Comparison of ENCODE assay signal across 18 mouse cellular contexts in genomic region chr13:41444230-41444629, GRCm38 (mm10). TPM values are rescaled to one million over a fixed set of nuclear protein-coding genes. Genes with fewer than 3 reads are reported as not detected.
DNase-seq lines count a peak whose midpoint lies in the region; TF ChIP-seq lines count a peak whose summit lies in the region.
"Had no signal": no experiment of that assay in that cellular context is flagged by ENCODE, and none has a peak within 500 bp of the region (broad histone marks: within the 10 kb centered on the region; RNA-seq: fewer than 3 reads in every experiment).

No protein-coding gene starts in this region.

- H3K27me3 ChIP-seq in CH12.LX (replicated peaks): no peaks in the 10 kb centered on the region
- H3K27me3 ChIP-seq: embryonic facial prominence, embryonic 12.5 days; forebrain, embryonic 13.5 days; forebrain, embryonic 15.5 days had no signal

- peaks cover 3% of the 10 kb centered on the region for H3K79me2 ChIP-seq in CH12.LX (replicated peaks; ENCODE audit: control insufficient read depth, extremely low read depth, insufficient read depth, poor library complexity, severe bottlenecking)

- dilution Hi-C loops in CH12.LX (cut with MboI; ENCODE audit: extremely low pct_ligation_motif_present, extremely low pct_unique_long_range_greater_than_20kb, low sequenced_read_pairs): no loop called here

- no peak for TF ChIP-seq CTCF in CH12.LX (conservative IDR thresholded peaks at IDR 0.05 in 1 of 2, IDR thresholded peaks at IDR 0.05 in 1 of 2; ENCODE audit: low read depth in 2 of 2, low read length in 2 of 2)

- TF ChIP-seq RAD21 in CH12.LX (IDR thresholded peaks at IDR 0.05; ENCODE audit: low read depth, low read length): no peak

- peaks cover under 1% of the 10 kb centered on the region for H3K9me3 ChIP-seq in CH12.LX (replicated peaks; ENCODE audit: low read length)
- H3K9me3 ChIP-seq: embryonic facial prominence, embryonic 10.5 days; embryonic facial prominence, embryonic 12.5 days; forebrain, embryonic 13.5 days; forebrain, embryonic 15.5 days had no signal

- H3K27ac ChIP-seq in CH12.LX (ENCODE audit: insufficient read depth, low read depth): 0 out of 2 replicates have a peak overlapping the region, but pooled peaks have one; percentile 36
- H3K27ac ChIP-seq: embryonic facial prominence, embryonic 10.5 days; embryonic facial prominence, embryonic 12.5 days; forebrain, embryonic 13.5 days; forebrain, embryonic 15.5 days had no signal

- H3K9ac ChIP-seq in CH12.LX (ENCODE audit: insufficient read depth, low read depth): no peak overlapping the region
- H3K9ac ChIP-seq: embryonic facial prominence, embryonic 12.5 days; forebrain, embryonic 13.5 days; forebrain, embryonic 15.5 days; forebrain, postnatal 0 days had no signal

- DNase-seq in lung, postnatal 36 days: peak; percentile 54
- DNase-seq in lung, postnatal 14 days: no peak
- DNase-seq in CH12.LX (ENCODE audit: extremely low read depth): no peak
- DNase-seq in layer of hippocampus, adult 9-10 months (ENCODE audit: low spot score): no peak
- no peak for DNase-seq in cerebellum, postnatal 10 days
- DNase-seq: adrenal gland, adult 2 months; adrenal gland, postnatal 10 days; adrenal gland, postnatal 25 days; cerebellum, adult 11 months; cerebellum, adult 18-20 months; cerebellum, adult 8-10 months; cerebellum, adult 9-11 months; cerebellum, postnatal 25 days; forebrain, postnatal 0 days had no signal

- H3K36me3 ChIP-seq in CH12.LX (replicated peaks in 1 of 2; ENCODE audit: control insufficient read depth in 1 of 2, insufficient read depth in 1 of 2, low read length in 1 of 2): peaks cover 15 to 73% of the 10 kb centered on the region in 2 experiments
- H3K36me3 ChIP-seq: embryonic facial prominence, embryonic 10.5 days; embryonic facial prominence, embryonic 12.5 days; forebrain, embryonic 15.5 days had no signal

- no peak overlapping the region for H3K4me3 ChIP-seq in CH12.LX (replicated peaks in 1 of 3; ENCODE audit: low read depth in 2 of 3, low read length in 2 of 3, poor library complexity in 1 of 3)
- H3K4me3 ChIP-seq: embryonic facial prominence, embryonic 10.5 days; embryonic facial prominence, embryonic 12.5 days; forebrain, embryonic 13.5 days; forebrain, embryonic 15.5 days had no signal

- in situ Hi-C loops in CH12.LX (cut with MboI; ENCODE audit: low pct_ligation_motif_present, low pct_unique_long_range_greater_than_20kb, low sequenced_read_pairs): no loop called here

- no peak overlapping the region for H3K4me2 ChIP-seq in CH12.LX (ENCODE audit: insufficient read depth, low read depth, poor library complexity, severe bottlenecking)
- H3K4me2 ChIP-seq: embryonic facial prominence, embryonic 12.5 days; forebrain, embryonic 13.5 days; forebrain, embryonic 15.5 days had no signal

- TF ChIP-seq EP300 in CH12.LX (IDR thresholded peaks at IDR 0.05; ENCODE audit: low read length): no peak

- H3K4me1 ChIP-seq in CH12.LX (ENCODE audit: control insufficient read depth in 1 of 2, insufficient read depth in 2 of 2): peaks cover 29 to 65% of the 10 kb centered on the region in 2 experiments
- H3K4me1 ChIP-seq: embryonic facial prominence, embryonic 12.5 days had no signal

- TF ChIP-seq POLR2A in CH12.LX (IDR thresholded peaks at IDR 0.05; ENCODE audit: low read depth, low read length): no peak

TF ChIP-seq in CH12.LX, 34 proteins besides CTCF, POLR2A, EP300 and RAD21:
- TF ChIP-seq MXI1 (IDR thresholded peaks at IDR 0.05; ENCODE audit: low read depth, low read length) (no peak), MAFK (IDR thresholded peaks at IDR 0.05; ENCODE audit: insufficient replicate concordance, low read length) (no peak), ZKSCAN1 (IDR thresholded peaks at IDR 0.05; ENCODE audit: borderline replicate concordance, low read depth, low read length) (no peak), ZNF384 (IDR thresholded peaks at IDR 0.05; ENCODE audit: low read depth, low read length) (no peak), MEF2A (IDR thresholded peaks at IDR 0.05; ENCODE audit: borderline replicate concordance, low read depth, low read length) (no peak), USF1 (IDR thresholded peaks at IDR 0.05; ENCODE audit: low read depth, low read length) (no peak), UBTF (IDR thresholded peaks at IDR 0.05; ENCODE audit: low read depth, low read length) (no peak), RCOR1 (conservative IDR thresholded peaks at IDR 0.05; ENCODE audit: low read depth, low read length) (no peak), CHD2 (IDR thresholded peaks at IDR 0.05; ENCODE audit: low read length) (no peak), MYC (IDR thresholded peaks at IDR 0.05; ENCODE audit: low read depth, low read length) (no peak), IRF4 (IDR thresholded peaks at IDR 0.05; ENCODE audit: low read depth, low read length) (no peak), JUND (conservative IDR thresholded peaks at IDR 0.05; ENCODE audit: low read depth, low read length) (no peak)

RNA-seq across cellular contexts. Expression of gene Nedd9, which starts 42.9 kb away (rescaled TPM):
- 42.5 and 46.5 TPM in 2 replicates for total RNA-seq in CH12.LX (2012; rRNA removed)
- total RNA-seq in CH12.LX (2014; rRNA removed): 44.6 and 48.7 TPM in 2 replicates
- 41.3 and 54.1 TPM in 2 replicates for polyA plus RNA-seq in CH12.LX (2012; ENCODE audit: insufficient read length, low read depth)
